Mouse (Mus musculus): ENCODE data around the gene Slc12a8. TPM values are rescaled to one million over a fixed set of nuclear protein-coding genes. Genes with fewer than 3 reads are reported as not detected.

Slc12a8 gene
- polyA plus RNA-seq, 2 experiments: 0.94 to 0.97 TPM

DNA sequence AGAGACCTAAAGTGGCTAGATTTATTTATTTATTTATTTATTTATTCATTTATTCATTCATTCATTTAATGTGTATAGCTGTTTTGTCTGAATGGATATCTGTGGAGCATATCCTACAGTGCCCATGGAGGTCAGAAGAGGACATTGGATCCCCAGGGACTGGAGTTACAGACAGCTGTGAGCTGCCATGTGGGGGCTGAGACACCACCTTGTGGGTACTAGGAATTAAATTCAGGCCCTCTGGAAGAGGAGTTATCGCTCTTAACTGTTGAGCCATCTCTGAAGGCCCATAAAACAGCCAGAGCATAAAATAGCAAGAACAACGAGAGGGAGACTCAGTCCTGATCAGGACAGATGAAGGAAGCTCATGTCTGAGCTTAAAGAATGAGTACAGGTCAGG lies 71.7 kb downstream of the Slc12a8 start:
- no peak for ATAC-seq (ENCODE audit: low FRiP score, low read depth)
- no peak for DNase-seq (ENCODE audit: low spot score)
- Histone ChIP-seq H3K4me1 (ENCODE audit: control insufficient read depth, insufficient read depth, low read length) (peaks cover 26% of the 10 kb centered on the region), H3K4me3 (replicated peaks; ENCODE audit: low read length) (no peak overlapping the region), H3K4me2 (replicated peaks; ENCODE audit: low read depth, low read length, severe bottlenecking) (no peak overlapping the region), H3K9ac (ENCODE audit: low read depth, low read length, severe bottlenecking) (no peak overlapping the region), H3K27ac (replicated peaks; ENCODE audit: low read depth, low read length) (no peak overlapping the region), H3K27me3 (ENCODE audit: control insufficient read depth, insufficient read depth, low read length) (no peaks in the 10 kb centered on the region), H3K9me3 (ENCODE audit: control insufficient read depth, low read length) (no peaks in the 10 kb centered on the region), H3K36me3 (ENCODE audit: control insufficient read depth, insufficient read depth, low read length) (no peaks in the 10 kb centered on the region)
- no peak for TF ChIP-seq POLR2A (IDR thresholded peaks at IDR 0.05; ENCODE audit: borderline replicate concordance, extremely low read depth, insufficient read depth, insufficient read length)
- WGBS: 40% methylated on average over 2 of the region's 2 CpGs

- Histone ChIP-seq H3K4me1 (ENCODE audit: control insufficient read depth, insufficient read depth, low read length) (peaks cover 15% of the 10 kb centered on the region), H3K27ac (replicated peaks; ENCODE audit: low read depth, low read length) (no peak overlapping the region), H3K36me3 (ENCODE audit: control insufficient read depth, insufficient read depth, low read length) (no peaks in the 10 kb centered on the region), H3K4me3 (replicated peaks; ENCODE audit: low read length) (no peak overlapping the region), H3K9ac (ENCODE audit: low read depth, low read length, severe bottlenecking) (no peak overlapping the region), H3K27me3 (ENCODE audit: control insufficient read depth, insufficient read depth, low read length) (no peaks in the 10 kb centered on the region), H3K9me3 (ENCODE audit: control insufficient read depth, low read length) (no peaks in the 10 kb centered on the region), H3K4me2 (replicated peaks; ENCODE audit: low read depth, low read length, severe bottlenecking) (no peak overlapping the region)
- ATAC-seq (ENCODE audit: low FRiP score, low read depth) (no peak), DNase-seq (ENCODE audit: low spot score) (no peak)
- WGBS: 84% methylated on average over 3 of the region's 3 CpGs
- TF ChIP-seq POLR2A (IDR thresholded peaks at IDR 0.05; ENCODE audit: borderline replicate concordance, extremely low read depth, insufficient read depth, insufficient read length): no peak
Measured at GRCm38 (mm10) chr16:33590438-33590837, 73.3 kb downstream of the Slc12a8 start.

DNA sequence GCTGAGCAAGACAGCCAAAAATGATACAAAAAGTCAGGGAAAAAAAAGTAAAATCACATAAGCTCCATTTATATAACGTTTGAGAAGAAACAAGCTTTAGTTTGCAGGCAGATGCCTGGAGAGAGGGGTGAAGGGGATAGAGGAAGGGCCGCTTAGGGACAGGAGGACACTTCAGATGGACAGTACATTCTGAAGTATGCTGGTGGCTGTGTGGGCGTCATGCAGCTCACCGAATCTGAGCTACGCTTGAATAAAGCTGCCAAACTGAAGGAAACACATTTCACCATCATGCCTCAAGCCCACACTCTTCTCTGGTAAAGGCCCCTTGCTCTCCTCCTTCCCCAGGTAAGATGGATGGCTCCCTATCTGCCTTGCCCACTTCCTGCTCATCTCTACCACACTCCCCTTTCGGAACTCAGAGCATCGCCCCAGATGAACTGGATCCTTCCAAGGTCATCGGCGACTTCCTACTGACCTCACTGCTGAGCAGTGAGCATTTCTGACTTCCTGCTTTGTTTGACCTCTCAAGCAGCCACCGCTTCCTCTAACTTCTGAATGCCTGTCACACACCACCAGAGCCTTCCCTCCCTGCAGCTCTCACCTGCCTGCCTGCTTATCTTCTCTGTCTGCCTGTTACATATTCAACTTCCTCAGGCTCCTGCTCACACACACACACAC lies 74.4 kb downstream of the Slc12a8 start:
- Histone ChIP-seq H3K27ac (replicated peaks; ENCODE audit: low read depth, low read length) (no peak overlapping the region), H3K9me3 (ENCODE audit: control insufficient read depth, low read length) (no peaks in the 10 kb centered on the region), H3K4me2 (replicated peaks; ENCODE audit: low read depth, low read length, severe bottlenecking) (no peak overlapping the region), H3K27me3 (ENCODE audit: control insufficient read depth, insufficient read depth, low read length) (no peaks in the 10 kb centered on the region), H3K4me1 (ENCODE audit: control insufficient read depth, insufficient read depth, low read length) (peaks cover 14% of the 10 kb centered on the region), H3K4me3 (replicated peaks; ENCODE audit: low read length) (no peak overlapping the region), H3K9ac (ENCODE audit: low read depth, low read length, severe bottlenecking) (no peak overlapping the region), H3K36me3 (ENCODE audit: control insufficient read depth, insufficient read depth, low read length) (no peaks in the 10 kb centered on the region)
- no peak for DNase-seq (ENCODE audit: low spot score)
- 85% methylated on average over 10 of the region's 10 CpGs for WGBS
- no peak for TF ChIP-seq POLR2A (IDR thresholded peaks at IDR 0.05; ENCODE audit: borderline replicate concordance, extremely low read depth, insufficient read depth, insufficient read length)
- ATAC-seq (ENCODE audit: low FRiP score, low read depth): no peak

DNA sequence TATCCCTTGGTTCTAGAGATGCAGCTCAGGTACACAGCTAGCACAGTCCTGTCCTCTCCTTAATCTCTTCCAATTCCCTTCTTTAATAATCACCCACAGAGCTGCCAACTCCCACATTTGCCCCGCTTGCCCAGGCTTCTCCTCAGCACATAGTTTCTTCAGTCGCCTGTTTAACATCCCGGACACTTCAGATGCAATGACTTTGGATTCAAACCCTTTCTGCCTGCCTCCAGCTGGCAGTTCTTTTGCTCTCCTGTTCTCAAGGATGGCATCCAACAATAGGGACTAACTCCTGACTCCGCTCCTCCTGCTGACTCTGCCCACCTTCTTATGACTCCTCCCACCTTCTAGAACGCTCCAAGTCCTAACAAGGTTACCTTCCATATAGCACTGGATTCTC lies 75.2 kb downstream of the Slc12a8 start:
- no peak for ATAC-seq (ENCODE audit: low FRiP score, low read depth)

GRCm38 (mm10) chr16:33593467-33593866 lies 76.3 kb downstream of the Slc12a8 start:
- no peak for DNase-seq (ENCODE audit: low spot score)
- WGBS: 81% methylated on average over 7 of the region's 7 CpGs
- no peak for TF ChIP-seq POLR2A (IDR thresholded peaks at IDR 0.05; ENCODE audit: borderline replicate concordance, extremely low read depth, insufficient read depth, insufficient read length)
- Histone ChIP-seq H3K9ac (ENCODE audit: low read depth, low read length, severe bottlenecking) (no peak overlapping the region), H3K27ac (replicated peaks; ENCODE audit: low read depth, low read length) (no peak overlapping the region), H3K36me3 (ENCODE audit: control insufficient read depth, insufficient read depth, low read length) (no peaks in the 10 kb centered on the region), H3K4me1 (ENCODE audit: control insufficient read depth, insufficient read depth, low read length) (0 out of 2 replicates have a peak, but pooled peaks cover 3% of the 10 kb centered on the region), H3K9me3 (ENCODE audit: control insufficient read depth, low read length) (no peaks in the 10 kb centered on the region), H3K4me2 (replicated peaks; ENCODE audit: low read depth, low read length, severe bottlenecking) (no peak overlapping the region), H3K4me3 (replicated peaks; ENCODE audit: low read length) (no peak overlapping the region), H3K27me3 (ENCODE audit: control insufficient read depth, insufficient read depth, low read length) (no peaks in the 10 kb centered on the region)
- no peak for ATAC-seq (ENCODE audit: low FRiP score, low read depth)

More for the DNA sequence above, 75.2 kb downstream of the Slc12a8 start:
- no peak for TF ChIP-seq POLR2A (IDR thresholded peaks at IDR 0.05; ENCODE audit: borderline replicate concordance, extremely low read depth, insufficient read depth, insufficient read length)
- Histone ChIP-seq H3K36me3 (ENCODE audit: control insufficient read depth, insufficient read depth, low read length) (no peaks in the 10 kb centered on the region), H3K27ac (replicated peaks; ENCODE audit: low read depth, low read length) (no peak overlapping the region), H3K27me3 (ENCODE audit: control insufficient read depth, insufficient read depth, low read length) (no peaks in the 10 kb centered on the region), H3K9me3 (ENCODE audit: control insufficient read depth, low read length) (no peaks in the 10 kb centered on the region), H3K4me2 (replicated peaks; ENCODE audit: low read depth, low read length, severe bottlenecking) (no peak overlapping the region), H3K4me1 (ENCODE audit: control insufficient read depth, insufficient read depth, low read length) (peaks cover 8% of the 10 kb centered on the region), H3K4me3 (replicated peaks; ENCODE audit: low read length) (no peak overlapping the region), H3K9ac (ENCODE audit: low read depth, low read length, severe bottlenecking) (no peak overlapping the region)
- 92% methylated on average over 5 of the region's 5 CpGs for WGBS
- no peak for DNase-seq (ENCODE audit: low spot score)

Measured in limb, embryonic 14.5 days (tissue).